Mouse (Mus musculus) cerebellum, adult 9-11 months (tissue): ENCODE measurements at regions not wholly inside any gene's neighbourhood (a gene's known extent, or its start where the extent isn't known, plus 50 kb on each side); places are given as distances from the start of the nearest gene placed in this dataset.

Source experiments
- DNase-seq: peaks from one replicate; pipeline ENCODE4 v3.0.0; 2022

DNA sequence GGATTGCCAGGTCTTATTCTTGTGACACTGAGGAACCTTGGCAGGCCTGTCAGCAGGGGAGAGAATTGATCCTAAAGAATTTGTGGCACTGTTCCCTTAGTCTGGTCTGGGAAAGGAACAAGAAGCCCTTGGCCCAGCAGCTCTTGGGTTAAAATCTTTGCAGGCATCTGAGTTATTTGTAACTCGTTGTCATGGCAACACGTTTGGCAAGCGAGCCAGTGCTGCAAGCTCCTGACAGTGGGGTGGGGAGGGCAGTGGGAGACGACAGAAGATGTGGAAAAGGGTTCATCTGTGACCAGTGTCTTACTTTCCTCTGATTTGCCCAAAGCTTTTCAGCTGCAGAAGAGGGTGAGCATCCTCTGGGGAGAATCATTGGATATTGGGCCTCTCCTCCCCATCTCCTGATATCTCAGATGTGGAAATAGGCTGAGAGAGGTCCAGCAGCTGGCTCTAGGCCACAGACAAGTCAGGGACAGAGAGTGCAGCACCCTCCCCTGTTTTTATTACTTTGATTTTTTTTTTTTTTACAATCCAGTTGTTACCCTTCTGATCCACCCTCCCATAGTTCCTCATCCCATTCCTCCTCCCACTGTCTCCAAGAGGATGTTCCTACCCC is 92.4 kb upstream of the Huwe1 start:
- DNase-seq, result peak; percentile 6
